Mouse (Mus musculus): ENCODE measurements around the gene Cdk14. TPM values are rescaled to one million over a fixed set of nuclear protein-coding genes. Genes with fewer than 3 reads are reported as not detected.

Gene Cdk14
- total RNA-seq, 2 experiments from 2014 or later, result 0.11 to 0.23 TPM

GRCm38 (mm10) chr5:4790265-4790664 is 629.8 kb downstream of the Cdk14 start:
- ATAC-seq (replicated peaks; ENCODE audit: low FRiP score, low TSS enrichment, poor library complexity, severe bottlenecking), result no peak

GRCm38 (mm10) chr5:4788484-4788883 is 631.6 kb downstream of the Cdk14 start:
- no peak for ATAC-seq (replicated peaks; ENCODE audit: low FRiP score, low TSS enrichment, poor library complexity, severe bottlenecking)

- no peak for ATAC-seq (replicated peaks; ENCODE audit: low FRiP score, low TSS enrichment, poor library complexity, severe bottlenecking)
Observed at GRCm38 (mm10) chr5:4786816-4787215, 633.3 kb downstream of the Cdk14 start.

GRCm38 (mm10) chr5:4778274-4778673 is 641.8 kb downstream of the Cdk14 start:
- no peak for ATAC-seq (replicated peaks; ENCODE audit: low FRiP score, low TSS enrichment, poor library complexity, severe bottlenecking)

GRCm38 (mm10) chr5:4776495-4776894 is 643.6 kb downstream of the Cdk14 start:
- ATAC-seq (replicated peaks; ENCODE audit: low FRiP score, low TSS enrichment, poor library complexity, severe bottlenecking), result no peak

- ATAC-seq (replicated peaks; ENCODE audit: low FRiP score, low TSS enrichment, poor library complexity, severe bottlenecking), result no peak
Observed at GRCm38 (mm10) chr5:4773090-4773772, 646.9 kb downstream of the Cdk14 start.

GRCm38 (mm10) chr5:4770609-4771008 is 649.5 kb downstream of the Cdk14 start:
- ATAC-seq (replicated peaks; ENCODE audit: low FRiP score, low TSS enrichment, poor library complexity, severe bottlenecking), result no peak

- no peak for ATAC-seq (replicated peaks; ENCODE audit: low FRiP score, low TSS enrichment, poor library complexity, severe bottlenecking)
Observed at GRCm38 (mm10) chr5:4767896-4768295, 652.2 kb downstream of the Cdk14 start.

- no peak for ATAC-seq (replicated peaks; ENCODE audit: low FRiP score, low TSS enrichment, poor library complexity, severe bottlenecking)
Observed at GRCm38 (mm10) chr5:4766719-4767118, 653.4 kb downstream of the Cdk14 start.

GRCm38 (mm10) chr5:4761891-4762290 is 658.2 kb downstream of the Cdk14 start:
- ATAC-seq (replicated peaks; ENCODE audit: low FRiP score, low TSS enrichment, poor library complexity, severe bottlenecking), result no peak

GRCm38 (mm10) chr5:4758331-4759080 is 661.6 kb downstream of the Cdk14 start:
- no peak for ATAC-seq (replicated peaks; ENCODE audit: low FRiP score, low TSS enrichment, poor library complexity, severe bottlenecking)

- peak; percentile 69 for ATAC-seq (replicated peaks; ENCODE audit: low FRiP score, low TSS enrichment, poor library complexity, severe bottlenecking)
Observed at GRCm38 (mm10) chr5:4757902-4758301, 662.2 kb downstream of the Cdk14 start, which contains the start of gene Fzd1. Gene Fzd1, minus strand, starts transcription at chr5:4758035.

- ATAC-seq (replicated peaks; ENCODE audit: low FRiP score, low TSS enrichment, poor library complexity, severe bottlenecking), result no peak; the same call in 1 of the 2 replicates
Observed at GRCm38 (mm10) chr5:4756871-4757711, 663.0 kb downstream of the Cdk14 start.

- ATAC-seq (replicated peaks; ENCODE audit: low FRiP score, low TSS enrichment, poor library complexity, severe bottlenecking), result 0 out of 2 replicates have a peak, but pooled peaks have one; percentile 20
Observed at GRCm38 (mm10) chr5:4756001-4756681, 664.0 kb downstream of the Cdk14 start.

- ATAC-seq (replicated peaks; ENCODE audit: low FRiP score, low TSS enrichment, poor library complexity, severe bottlenecking), result no peak
Observed at GRCm38 (mm10) chr5:4755326-4755725, 664.8 kb downstream of the Cdk14 start.

GRCm38 (mm10) chr5:4754701-4755281 is 665.3 kb downstream of the Cdk14 start:
- ATAC-seq (replicated peaks; ENCODE audit: low FRiP score, low TSS enrichment, poor library complexity, severe bottlenecking), result no peak

Data from megakaryocyte-erythroid progenitor cell, adult 5-6 weeks (primary cell).